Mouse (Mus musculus) brown adipose tissue, adult 24 weeks (tissue): Measurements from ENCODE around the gene Gm20747. TPM values are rescaled to one million over a fixed set of nuclear protein-coding genes. Genes with fewer than 3 reads are reported as not detected.
"Not testable (repeated sequence)": the region's sequence is repeated elsewhere in the genome, so short reads cannot be mapped to it uniquely, and the experiment has no call there.

Experiments
- H3K27ac ChIP-seq: fragments of 200-500 bp; replicated peaks from 2 replicates; pipeline ENCODE4 v1.5.1; 2012; ENCODE audit warnings: low read depth, mild to moderate bottlenecking, low read length
- H3K4me1 ChIP-seq: fragments of 200-500 bp; 2 replicates; pipeline ENCODE4 v1.6.1; 2012; ENCODE audit warnings: low read length, mixed read lengths; ENCODE audit not compliant: control insufficient read depth, insufficient read depth, insufficient read length
- H3K4me3 ChIP-seq: fragments of 200-500 bp; 2 replicates; pipeline ENCODE4 v1.5.1; 2012; ENCODE audit warnings: low read depth, mild to moderate bottlenecking, low read length, moderate library complexity; ENCODE audit not compliant: insufficient read depth
- polyA plus RNA-seq: library from polyadenylated mRNA; stranded (reverse); fragments of >200 nt; gene quantifications from 2 replicates; pipeline ENCODE4 v1.2.4, GENCODE M21; 2012; ENCODE audit not compliant: missing spikeins, insufficient read depth, insufficient read length

Gene Gm20747
- polyA plus RNA-seq: not detected in 2 replicates

GRCm38 (mm10) chrY:53418191-53418590 lies at the start of gene Gm20747:
TSS of gene Gm20747 (minus strand) at chrY:53418291.
- not testable (repeated sequence) for H3K27ac ChIP-seq, H3K4me1 ChIP-seq, H3K4me3 ChIP-seq
